Mouse (Mus musculus): ENCODE measurements around the gene Cxadr. TPM values are rescaled to one million over a fixed set of nuclear protein-coding genes. Genes with fewer than 3 reads are reported as not detected.

Gene Cxadr
- polyA plus RNA-seq, 2 experiments, result 7.7 to 11.7 TPM

- 59% methylated on average over 12 of the region's 12 CpGs for WGBS (ENCODE audit: insufficient replicate concordance)
- no peaks in the 10 kb centered on the region for H3K36me3 ChIP-seq (replicated peaks; ENCODE audit: control insufficient read depth, insufficient read depth, low read depth)
- H3K9me3 ChIP-seq (ENCODE audit: control insufficient read depth, low read length), result no peaks in the 10 kb centered on the region
- H3K4me2 ChIP-seq (ENCODE audit: low read depth), result no peak overlapping the region
- peaks cover 0 to 10% of the 10 kb centered on the region in 2 experiments; a peak in 2 of 4 replicates for H3K4me1 ChIP-seq (replicated peaks; ENCODE audit: control insufficient read depth in 2 of 2, insufficient read depth in 2 of 2, low read length in 1 of 2)
- H3K27me3 ChIP-seq (ENCODE audit: control insufficient read depth, insufficient read depth, low read length), result peaks cover 33% of the 10 kb centered on the region
- no peak overlapping the region for H3K9ac ChIP-seq (replicated peaks)
- H3K27ac ChIP-seq, result no peak overlapping the region
- DNase-seq (ENCODE audit: low read depth in 3 of 3, low spot score in 3 of 3) (no peak), ATAC-seq (ENCODE audit: insufficient read depth) (no peak)
- no peak for TF ChIP-seq CTCF (IDR thresholded peaks at IDR 0.05; ENCODE audit: low read depth)
- no peak for TF ChIP-seq EP300 (IDR thresholded peaks at IDR 0.05; ENCODE audit: low read depth)
- H3K4me3 ChIP-seq (ENCODE audit: insufficient read depth in 1 of 2, low read depth in 2 of 2, low read length in 2 of 2), result no peak overlapping the region
These were observed 4.4 kb downstream of the Cxadr start for GRCm38 (mm10) chr16:78305606-78306100.

DNA sequence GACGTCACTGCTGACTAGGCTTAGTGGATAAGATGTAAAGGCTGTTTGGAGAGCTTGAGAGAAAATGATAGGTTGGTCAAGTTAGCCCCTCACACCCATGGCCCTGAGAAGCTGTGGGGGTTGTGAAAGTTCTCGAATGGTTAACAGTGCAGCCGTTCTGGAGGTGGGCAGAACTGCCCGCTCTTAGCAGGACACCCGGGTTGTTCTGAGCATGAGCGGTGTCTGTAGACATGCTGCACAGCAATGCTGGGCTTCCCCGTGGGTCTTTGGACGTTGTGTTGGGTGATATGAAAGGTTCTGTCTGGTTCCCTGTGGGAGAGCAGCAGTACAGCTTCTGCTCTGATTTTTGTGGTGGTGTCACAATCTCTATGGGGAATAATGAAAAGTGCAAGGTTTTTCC is 5.3 kb downstream of the Cxadr start:
- H3K27ac ChIP-seq, result no peak overlapping the region
- H3K4me3 ChIP-seq (ENCODE audit: insufficient read depth in 1 of 2, low read depth in 2 of 2, low read length in 2 of 2), result no peak overlapping the region
- ATAC-seq (ENCODE audit: insufficient read depth) (no peak), DNase-seq (ENCODE audit: low read depth in 3 of 3, low spot score in 3 of 3) (no peak)
- H3K9me3 ChIP-seq (ENCODE audit: control insufficient read depth, low read length), result no peaks in the 10 kb centered on the region
- H3K4me1 ChIP-seq (replicated peaks; ENCODE audit: control insufficient read depth in 2 of 2, insufficient read depth in 2 of 2, low read length in 1 of 2), result peaks cover 0 to 10% of the 10 kb centered on the region in 2 experiments; a peak in 2 of 4 replicates
- H3K27me3 ChIP-seq (ENCODE audit: control insufficient read depth, insufficient read depth, low read length), result peaks cover 25% of the 10 kb centered on the region
- H3K36me3 ChIP-seq (replicated peaks; ENCODE audit: control insufficient read depth, insufficient read depth, low read depth), result no peaks in the 10 kb centered on the region
- 55% methylated on average over 8 of the region's 8 CpGs for WGBS (ENCODE audit: insufficient replicate concordance)
- TF ChIP-seq EP300 (IDR thresholded peaks at IDR 0.05; ENCODE audit: low read depth) (no peak), CTCF (IDR thresholded peaks at IDR 0.05; ENCODE audit: low read depth) (no peak)
- H3K4me2 ChIP-seq (ENCODE audit: low read depth), result no peak overlapping the region
- H3K9ac ChIP-seq (replicated peaks), result no peak overlapping the region

DNA sequence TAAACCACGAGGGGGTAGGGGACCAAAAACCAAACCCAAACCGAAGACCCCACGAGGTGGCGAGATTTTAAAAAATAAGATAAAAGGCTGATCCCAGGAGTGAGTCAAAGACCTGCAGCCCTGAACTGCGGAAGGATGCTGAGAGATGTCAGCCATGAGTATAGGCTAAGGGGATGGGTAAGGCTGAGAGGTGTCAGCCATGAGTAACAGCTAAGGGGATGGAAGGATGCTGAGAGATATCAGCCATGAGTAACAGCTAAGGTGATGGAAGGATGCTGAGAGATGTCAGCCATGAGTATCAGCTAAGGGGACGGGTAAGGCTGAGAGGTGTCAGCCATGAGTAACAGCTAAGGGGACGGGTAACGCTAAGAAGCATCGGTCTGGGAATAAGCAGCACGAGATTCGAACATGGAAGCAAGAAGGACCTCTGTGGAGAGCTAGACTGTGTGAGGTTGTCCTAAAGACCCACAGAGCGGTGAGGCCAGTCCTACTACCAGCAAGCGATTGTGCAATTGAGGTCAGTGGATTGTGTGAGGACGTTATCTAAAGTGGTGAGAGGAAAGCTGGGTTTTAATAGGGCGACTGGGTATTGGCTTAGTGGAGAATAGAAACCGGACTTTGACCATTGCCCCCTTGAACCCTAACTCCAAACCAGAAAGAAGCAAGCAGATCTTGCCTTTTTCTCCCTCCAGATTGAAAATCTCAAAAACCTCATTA is 6.3 kb downstream of the Cxadr start:
- Histone ChIP-seq H3K4me3 (ENCODE audit: insufficient read depth in 1 of 2, low read depth in 2 of 2, low read length in 2 of 2) (no peak overlapping the region), H3K9me3 (ENCODE audit: control insufficient read depth, low read length) (no peaks in the 10 kb centered on the region), H3K27ac (no peak overlapping the region), H3K36me3 (replicated peaks; ENCODE audit: control insufficient read depth, insufficient read depth, low read depth) (no peaks in the 10 kb centered on the region), H3K27me3 (ENCODE audit: control insufficient read depth, insufficient read depth, low read length) (peaks cover 15% of the 10 kb centered on the region), H3K9ac (replicated peaks) (no peak overlapping the region), H3K4me2 (ENCODE audit: low read depth) (peak overlapping the region; percentile 22; the same call in 1 of the 2 replicates), H3K4me1 (replicated peaks; ENCODE audit: control insufficient read depth in 2 of 2, insufficient read depth in 2 of 2, low read length in 1 of 2) (peaks cover 0 to 14% of the 10 kb centered on the region in 2 experiments; a peak in 2 of 4 replicates)
- ATAC-seq (ENCODE audit: insufficient read depth) (peak; percentile 52), DNase-seq (ENCODE audit: low read depth in 3 of 3, low spot score in 3 of 3) (no peak)
- 59% methylated on average over 16 of the region's 16 CpGs for WGBS (ENCODE audit: insufficient replicate concordance)
- TF ChIP-seq EP300 (IDR thresholded peaks at IDR 0.05; ENCODE audit: low read depth) (no peak), CTCF (IDR thresholded peaks at IDR 0.05; ENCODE audit: low read depth) (no peak)

DNA sequence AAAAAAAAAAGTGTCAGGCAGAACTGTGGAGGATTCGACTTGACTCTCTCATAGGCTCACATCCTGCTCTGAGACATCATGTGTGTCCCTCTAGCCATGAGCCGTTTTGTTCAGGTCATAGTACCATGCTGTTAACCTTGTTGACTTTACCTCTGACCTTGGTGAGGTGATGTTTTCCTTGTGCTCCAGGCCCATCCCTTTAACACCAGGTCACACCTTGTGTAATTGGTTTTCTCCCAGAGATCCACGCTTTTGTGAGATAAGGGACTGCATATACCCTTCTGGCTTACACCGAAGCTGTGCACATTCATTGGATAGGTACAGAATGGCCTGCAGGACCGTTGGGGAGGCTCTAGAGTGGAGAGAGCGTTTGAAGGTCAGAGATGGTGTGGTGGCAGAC is 8.0 kb downstream of the Cxadr start:
- H3K9ac ChIP-seq (replicated peaks), result no peak overlapping the region
- TF ChIP-seq CTCF (IDR thresholded peaks at IDR 0.05; ENCODE audit: low read depth), result no peak
- no peak for TF ChIP-seq EP300 (IDR thresholded peaks at IDR 0.05; ENCODE audit: low read depth)
- H3K27me3 ChIP-seq (ENCODE audit: control insufficient read depth, insufficient read depth, low read length), result no peaks in the 10 kb centered on the region
- no peak overlapping the region for H3K27ac ChIP-seq
- DNase-seq (ENCODE audit: low read depth in 3 of 3, low spot score in 3 of 3) (no peak), ATAC-seq (ENCODE audit: insufficient read depth) (peak; percentile 63)
- no peak overlapping the region for H3K4me3 ChIP-seq (ENCODE audit: insufficient read depth in 1 of 2, low read depth in 2 of 2, low read length in 2 of 2)
- 55% methylated on average over 6 of the region's 6 CpGs for WGBS (ENCODE audit: insufficient replicate concordance)
- no peaks in the 10 kb centered on the region for H3K9me3 ChIP-seq (ENCODE audit: control insufficient read depth, low read length)
- H3K4me1 ChIP-seq (replicated peaks; ENCODE audit: control insufficient read depth in 2 of 2, insufficient read depth in 2 of 2, low read length in 1 of 2), result peaks cover 0 to 13% of the 10 kb centered on the region in 2 experiments; a peak in 2 of 4 replicates
- H3K4me2 ChIP-seq (ENCODE audit: low read depth), result no peak overlapping the region
- H3K36me3 ChIP-seq (replicated peaks; ENCODE audit: control insufficient read depth, insufficient read depth, low read depth), result no peaks in the 10 kb centered on the region

- DNase-seq (ENCODE audit: low read depth in 3 of 3, low spot score in 3 of 3) (no peak), ATAC-seq (ENCODE audit: insufficient read depth) (no peak)
- Histone ChIP-seq H3K36me3 (replicated peaks; ENCODE audit: control insufficient read depth, insufficient read depth, low read depth) (no peaks in the 10 kb centered on the region), H3K9me3 (ENCODE audit: control insufficient read depth, low read length) (no peaks in the 10 kb centered on the region), H3K4me1 (replicated peaks; ENCODE audit: control insufficient read depth in 2 of 2, insufficient read depth in 2 of 2, low read length in 1 of 2) (peaks cover 0 to 7% of the 10 kb centered on the region in 2 experiments; a peak in 2 of 4 replicates), H3K4me3 (ENCODE audit: insufficient read depth in 1 of 2, low read depth in 2 of 2, low read length in 2 of 2) (no peak overlapping the region), H3K27ac (no peak overlapping the region), H3K9ac (replicated peaks) (no peak overlapping the region), H3K27me3 (ENCODE audit: control insufficient read depth, insufficient read depth, low read length) (no peaks in the 10 kb centered on the region), H3K4me2 (ENCODE audit: low read depth) (no peak overlapping the region)
- WGBS (ENCODE audit: insufficient replicate concordance), result 69% methylated on average over 16 of the region's 16 CpGs
- TF ChIP-seq CTCF (IDR thresholded peaks at IDR 0.05; ENCODE audit: low read depth), result no peak
- no peak for TF ChIP-seq EP300 (IDR thresholded peaks at IDR 0.05; ENCODE audit: low read depth)
These were observed 12.0 kb downstream of the Cxadr start for GRCm38 (mm10) chr16:78313135-78313887.
